Mouse (Mus musculus): Measurements from ENCODE around the gene Scrn1. TPM values are rescaled to one million over a fixed set of nuclear protein-coding genes. Genes with fewer than 3 reads are reported as not detected.

The Scrn1 gene
- total RNA-seq, 2 experiments from 2014 or later, result not detected

DNA sequence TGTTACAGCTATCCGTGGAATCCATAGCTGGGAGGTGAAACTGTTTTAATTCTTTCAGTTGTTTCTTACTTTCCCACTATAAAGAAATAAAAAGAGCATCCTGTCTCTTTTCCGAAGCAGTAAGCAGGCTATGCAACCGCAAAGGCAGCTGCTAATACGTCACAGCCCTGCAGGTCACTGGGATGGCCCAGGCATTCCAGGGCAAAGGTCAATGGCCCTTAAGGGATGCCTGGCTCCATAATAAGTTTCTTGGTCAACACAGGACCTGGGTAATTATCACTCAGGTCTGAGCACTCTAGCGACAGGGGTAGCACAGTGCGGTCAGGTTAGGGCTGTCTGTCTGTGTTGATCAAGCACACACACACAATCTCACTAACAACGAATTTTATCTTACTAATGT lies 75.2 kb downstream of the Scrn1 start:
- no peak for ATAC-seq (replicated peaks; ENCODE audit: low FRiP score, low TSS enrichment, poor library complexity, severe bottlenecking)

DNA sequence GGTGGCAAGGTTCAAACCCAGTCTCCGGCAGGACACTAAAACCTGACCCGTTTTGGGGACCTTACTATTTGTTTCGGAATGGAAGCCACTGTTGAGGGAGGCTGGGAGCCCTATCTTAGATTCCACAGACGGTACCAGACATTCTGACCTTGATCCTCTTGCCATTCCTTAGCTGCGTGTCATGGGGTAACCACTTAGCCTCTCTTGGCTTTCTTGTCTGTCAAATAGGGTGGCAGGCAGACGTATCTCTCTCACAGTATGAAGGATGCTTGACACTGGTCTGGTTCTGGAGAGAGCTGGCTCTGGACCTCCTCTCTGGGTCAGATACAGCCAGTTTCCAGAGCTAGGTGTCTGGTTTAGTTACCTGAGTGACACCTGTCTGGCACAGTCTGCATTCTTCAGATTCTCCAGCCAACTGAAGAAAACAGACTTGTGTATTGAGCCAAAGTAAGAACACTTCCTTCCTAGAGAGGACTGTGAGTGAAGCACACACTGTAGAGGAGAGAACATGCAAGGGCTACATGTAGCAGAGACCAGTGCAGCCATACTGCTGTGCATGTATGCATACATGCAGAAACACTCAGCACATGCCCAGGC lies 80.2 kb downstream of the Scrn1 start:
- no peak for ATAC-seq (replicated peaks; ENCODE audit: low FRiP score, low TSS enrichment, poor library complexity, severe bottlenecking)

DNA sequence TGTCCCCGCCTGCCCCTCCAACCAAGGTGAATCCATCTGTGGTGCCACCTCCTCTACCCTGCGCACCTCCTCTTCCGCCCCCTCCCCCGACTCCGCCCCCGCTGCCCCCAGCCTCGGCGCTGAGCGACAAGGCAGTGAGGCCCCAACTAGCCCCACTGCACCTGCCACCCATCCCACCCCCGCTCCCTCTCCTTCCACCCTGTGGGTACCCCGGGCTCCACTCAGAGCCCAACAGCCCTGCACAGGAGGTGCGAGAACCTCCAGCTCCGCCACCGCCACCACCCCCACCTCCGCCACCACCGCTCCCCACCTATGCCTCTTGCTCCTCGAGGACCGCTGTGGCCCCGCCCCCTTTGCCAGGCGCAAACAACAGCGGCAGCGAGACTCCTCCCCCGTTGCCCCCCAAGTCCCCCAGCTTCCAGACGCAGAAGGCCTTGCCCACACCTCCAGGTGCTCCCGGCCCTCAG lies 80.8 kb downstream of the Scrn1 start:
- no peak for ATAC-seq (replicated peaks; ENCODE audit: low FRiP score, low TSS enrichment, poor library complexity, severe bottlenecking)

DNA sequence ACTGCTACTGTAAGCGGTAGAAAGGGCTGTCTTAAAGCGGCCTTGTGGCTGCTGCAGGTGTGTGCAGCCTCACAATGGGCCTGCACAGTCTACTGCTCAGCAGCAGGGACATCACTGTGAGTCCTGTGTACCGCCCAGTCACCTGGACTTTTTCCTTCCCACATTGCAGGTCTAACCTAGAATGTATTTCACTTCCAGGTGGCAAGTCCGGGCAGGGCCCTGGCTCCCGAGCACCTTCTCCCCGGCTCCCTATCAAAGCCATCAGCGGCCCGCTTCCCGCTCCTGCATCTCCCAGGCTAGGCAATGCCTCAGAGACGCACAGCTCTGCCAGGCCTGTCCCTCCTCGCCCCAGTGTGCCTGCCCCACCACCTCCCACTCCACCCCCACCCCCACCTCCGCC lies 81.3 kb downstream of the Scrn1 start:
- ATAC-seq (replicated peaks; ENCODE audit: low FRiP score, low TSS enrichment, poor library complexity, severe bottlenecking), result no peak

DNA sequence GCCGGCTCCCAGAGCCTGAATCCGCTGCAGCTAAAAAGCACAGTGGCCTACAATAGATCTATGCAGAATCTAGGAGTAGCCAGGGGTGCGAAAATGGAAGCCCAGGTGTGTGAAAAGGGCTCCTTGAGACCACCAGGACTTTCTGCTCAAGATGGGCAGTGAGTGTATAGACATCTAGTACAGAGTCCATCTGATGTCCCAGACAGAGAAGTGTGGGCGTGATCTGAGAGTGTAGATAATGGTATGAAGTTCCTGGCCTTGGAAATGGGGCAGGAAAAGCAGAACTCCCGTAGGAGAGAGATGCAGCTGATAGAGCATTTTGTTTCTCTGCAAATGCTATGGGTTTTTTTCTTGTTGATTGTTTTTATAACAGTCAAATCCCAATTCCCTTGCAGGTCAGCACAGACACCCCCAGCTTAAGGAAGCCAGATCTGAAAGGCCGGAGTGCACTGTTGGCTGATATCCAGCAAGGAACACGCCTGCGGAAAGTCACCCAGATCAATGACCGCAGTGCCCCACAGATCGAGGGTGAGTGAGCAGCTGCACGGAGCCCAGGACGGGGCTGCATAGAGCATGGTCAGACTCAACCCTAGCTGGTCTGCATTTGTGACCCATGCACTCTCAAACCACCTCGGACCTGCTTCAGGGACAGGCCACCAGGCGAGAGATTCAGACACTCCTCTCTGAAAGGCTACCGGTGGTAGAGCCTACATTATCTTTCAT lies 84.7 kb downstream of the Scrn1 start:
- ATAC-seq (replicated peaks; ENCODE audit: low FRiP score, low TSS enrichment, poor library complexity, severe bottlenecking), result no peak

DNA sequence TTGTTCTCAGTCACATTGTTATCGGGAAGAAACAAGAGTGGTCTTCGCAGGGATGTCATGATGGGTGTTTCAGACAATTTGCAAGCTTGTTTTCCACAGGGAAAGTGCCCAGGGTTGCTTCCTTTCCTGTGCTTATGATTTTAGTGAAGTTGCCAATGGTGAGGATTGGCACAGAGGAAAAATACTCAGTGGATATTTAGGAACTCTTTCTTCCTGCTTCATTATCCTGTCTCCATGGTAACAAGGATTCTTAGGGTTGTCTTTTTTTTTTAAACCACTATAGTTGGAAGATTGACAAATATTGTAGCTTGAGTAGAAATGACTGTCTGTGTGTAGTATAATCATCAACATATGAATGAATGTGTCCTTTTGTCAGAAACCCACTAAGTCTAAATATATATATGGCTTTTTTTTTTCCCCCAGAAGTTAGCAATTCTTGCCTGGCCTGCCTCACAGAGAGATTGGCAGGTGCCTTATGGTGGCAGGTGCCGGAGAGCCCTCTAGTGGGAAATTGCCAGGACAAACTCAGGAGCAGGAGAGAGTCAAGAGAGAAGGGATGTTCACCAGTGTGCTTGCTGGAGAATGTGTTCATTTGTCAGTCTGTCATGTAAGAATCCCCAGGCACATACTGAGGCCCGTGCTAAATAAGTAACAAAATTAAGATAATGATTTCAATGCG lies 87.5 kb downstream of the Scrn1 start:
- no peak for ATAC-seq (replicated peaks; ENCODE audit: low FRiP score, low TSS enrichment, poor library complexity, severe bottlenecking)

DNA sequence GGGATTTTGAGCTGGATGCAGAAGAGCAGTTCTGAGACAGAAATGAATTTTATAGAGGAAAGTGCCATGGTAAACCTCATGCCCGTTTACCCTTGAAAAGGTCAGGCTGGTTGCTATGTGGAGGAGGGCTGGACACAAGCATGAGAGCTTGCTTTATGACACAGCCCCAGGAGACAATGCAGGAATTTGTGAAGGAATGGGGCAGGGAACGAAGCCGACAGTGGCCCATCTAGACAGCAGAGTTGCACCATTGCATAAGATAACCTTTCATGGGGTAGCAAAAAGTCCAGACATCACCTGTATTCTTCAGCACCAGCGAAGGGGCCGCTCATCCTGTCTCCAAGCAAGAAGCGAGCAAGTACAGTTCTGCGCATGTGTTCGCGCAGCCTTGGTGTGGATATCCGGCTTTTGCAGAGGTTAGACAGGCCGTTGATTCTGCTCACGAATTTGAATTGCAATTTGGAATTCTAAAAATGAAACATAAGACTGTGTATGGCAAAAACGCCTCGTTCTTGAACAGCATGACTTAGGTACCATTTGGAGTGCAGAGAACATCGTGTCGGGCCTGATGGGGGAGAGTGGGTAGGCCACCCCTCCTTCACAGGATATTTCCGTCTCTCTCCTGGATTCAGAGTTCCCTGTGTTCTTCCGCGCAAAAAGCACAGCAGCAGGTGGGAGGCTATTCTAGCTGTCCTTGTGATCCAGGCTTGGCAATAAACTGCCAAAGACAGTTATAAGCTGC lies 90.2 kb downstream of the Scrn1 start:
- no peak for ATAC-seq (replicated peaks; ENCODE audit: low FRiP score, low TSS enrichment, poor library complexity, severe bottlenecking)

DNA sequence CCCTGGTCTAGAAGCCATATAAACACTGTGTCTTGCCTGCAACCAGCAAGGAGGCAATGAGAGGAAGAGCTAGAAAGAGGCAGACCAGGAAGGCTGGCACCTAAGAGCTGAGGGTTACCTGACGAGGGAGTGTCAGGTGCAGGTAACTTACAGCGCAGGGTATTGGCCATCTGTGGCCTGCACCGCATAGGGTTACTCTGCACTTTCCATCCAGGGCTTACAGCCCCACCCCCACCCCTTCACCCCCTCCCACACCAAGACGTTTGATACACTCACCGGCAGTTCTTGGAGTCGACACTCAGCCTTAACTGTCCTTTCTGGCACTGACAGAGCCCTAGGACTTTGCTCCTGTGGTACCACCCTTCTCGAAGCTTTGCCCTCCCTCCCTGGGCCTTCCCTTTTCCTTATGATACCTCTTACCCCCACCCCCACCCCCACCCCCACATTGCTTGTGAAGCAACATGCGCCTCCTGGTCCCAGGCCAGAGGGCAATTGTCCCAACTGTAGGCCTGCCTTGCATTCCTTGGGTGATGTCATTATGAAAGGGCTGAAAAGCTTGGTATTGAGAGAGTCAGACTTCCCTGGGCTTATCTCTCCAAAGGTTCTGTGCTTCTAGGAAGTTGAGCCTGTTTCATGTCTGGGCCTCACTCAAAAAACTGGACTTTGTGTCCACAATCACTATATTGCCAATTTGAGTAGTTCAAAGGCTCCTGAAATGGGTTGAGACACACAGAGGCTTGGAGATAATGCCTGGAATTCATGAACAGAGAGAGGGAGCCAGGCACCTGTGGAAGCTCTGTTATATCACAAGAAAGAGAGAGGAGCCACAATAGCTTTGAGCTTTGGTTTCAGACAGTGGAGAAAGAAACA lies 93.2 kb downstream of the Scrn1 start:
- ATAC-seq (replicated peaks; ENCODE audit: low FRiP score, low TSS enrichment, poor library complexity, severe bottlenecking), result no peak

DNA sequence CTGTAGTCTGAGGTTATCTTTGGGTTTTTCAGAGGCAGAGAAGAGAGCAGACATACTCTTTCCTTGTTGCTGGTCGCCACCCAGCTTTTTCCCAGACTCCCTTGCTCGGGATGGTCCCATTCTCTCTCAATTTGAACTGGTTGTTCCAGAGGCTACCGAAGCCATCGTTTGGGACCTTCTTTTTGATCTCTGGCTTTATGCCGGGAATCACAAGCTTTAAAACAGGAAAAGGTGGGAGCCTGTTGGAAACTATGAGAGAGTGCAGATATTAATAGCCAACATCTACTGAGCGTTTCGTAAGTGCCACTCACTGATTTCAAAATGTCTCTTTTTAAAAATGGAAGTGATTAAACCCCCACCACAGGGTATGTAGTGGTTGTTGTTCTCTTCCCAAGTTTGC lies 94.4 kb downstream of the Scrn1 start:
- no peak for ATAC-seq (replicated peaks; ENCODE audit: low FRiP score, low TSS enrichment, poor library complexity, severe bottlenecking)

DNA sequence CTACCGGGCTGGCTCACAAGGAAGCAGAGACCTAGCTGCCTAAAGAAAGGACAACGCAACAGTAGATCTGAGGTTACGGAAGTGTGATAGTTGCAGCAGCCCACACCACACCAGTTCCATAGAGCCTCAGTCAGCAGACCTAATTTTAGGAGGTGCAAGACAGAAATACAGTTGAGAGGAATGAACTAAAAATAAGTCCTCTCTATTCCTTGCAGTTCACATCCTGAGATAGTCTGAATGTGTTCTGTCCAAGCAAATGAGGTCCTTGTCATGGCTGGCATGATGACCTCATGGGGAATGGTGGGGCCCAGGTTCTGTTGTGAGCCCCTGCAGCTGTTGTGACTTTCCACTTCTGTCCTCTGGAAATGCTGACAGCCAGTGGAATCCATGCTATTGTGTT lies 98.9 kb downstream of the Scrn1 start:
- no peak for ATAC-seq (replicated peaks; ENCODE audit: low FRiP score, low TSS enrichment, poor library complexity, severe bottlenecking)

DNA sequence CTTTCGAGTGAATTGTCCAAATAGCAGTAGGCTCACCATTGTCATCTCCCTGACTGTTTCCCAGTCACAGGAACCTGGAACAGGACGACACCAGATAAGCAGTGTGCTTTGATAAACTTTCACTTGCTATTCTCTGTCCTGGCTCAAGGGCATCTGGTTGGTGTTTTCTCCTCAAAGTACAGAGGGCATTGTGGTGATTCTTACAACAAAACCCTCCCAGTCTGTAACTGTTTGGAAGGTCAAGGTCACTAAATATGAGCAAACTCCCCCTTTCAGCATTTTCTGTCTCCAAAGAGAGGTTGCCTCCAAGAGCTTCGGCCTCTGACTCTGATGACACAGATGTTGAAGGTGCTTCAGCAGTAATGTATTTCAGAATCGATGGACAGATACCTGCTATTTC lies 101.4 kb downstream of the Scrn1 start:
- ATAC-seq (replicated peaks; ENCODE audit: low FRiP score, low TSS enrichment, poor library complexity, severe bottlenecking), result no peak

DNA sequence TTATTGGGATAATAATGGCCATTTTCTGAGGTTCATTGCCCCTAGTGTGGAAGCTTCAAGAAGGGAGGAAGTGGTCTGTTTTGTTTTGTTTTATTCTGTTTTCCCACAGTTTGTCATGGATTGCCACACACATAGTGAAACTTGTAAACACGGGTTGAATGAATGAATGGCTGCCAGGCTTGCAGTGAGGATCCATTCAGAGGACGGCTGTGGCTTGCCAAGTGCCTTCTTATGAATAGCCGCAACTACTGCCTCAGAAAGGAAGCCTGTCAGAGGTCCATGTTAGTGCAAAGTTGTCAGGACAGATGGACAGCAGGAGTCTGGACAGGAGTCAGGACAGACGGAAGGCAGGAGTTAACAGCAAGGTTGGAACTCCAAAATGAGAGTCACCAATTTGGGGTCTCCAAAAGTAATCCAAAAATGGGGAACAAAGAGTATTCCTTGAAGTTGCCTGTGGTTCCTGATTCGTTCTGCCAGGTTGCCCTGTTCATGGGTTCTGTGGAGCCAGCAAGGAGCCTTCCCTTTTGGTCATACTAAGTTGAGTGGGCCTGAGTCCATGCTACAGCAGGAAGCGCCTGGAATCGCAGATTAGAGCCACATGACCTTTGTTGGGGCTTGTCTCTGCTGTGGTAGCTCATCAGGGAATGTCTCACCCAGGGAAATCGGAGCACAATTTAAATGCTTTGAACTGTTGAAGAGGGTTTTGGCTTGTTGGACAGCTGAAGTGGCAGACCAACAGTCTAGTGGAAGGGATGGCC lies 102.4 kb downstream of the Scrn1 start:
- no peak for ATAC-seq (replicated peaks; ENCODE audit: low FRiP score, low TSS enrichment, poor library complexity, severe bottlenecking)

DNA sequence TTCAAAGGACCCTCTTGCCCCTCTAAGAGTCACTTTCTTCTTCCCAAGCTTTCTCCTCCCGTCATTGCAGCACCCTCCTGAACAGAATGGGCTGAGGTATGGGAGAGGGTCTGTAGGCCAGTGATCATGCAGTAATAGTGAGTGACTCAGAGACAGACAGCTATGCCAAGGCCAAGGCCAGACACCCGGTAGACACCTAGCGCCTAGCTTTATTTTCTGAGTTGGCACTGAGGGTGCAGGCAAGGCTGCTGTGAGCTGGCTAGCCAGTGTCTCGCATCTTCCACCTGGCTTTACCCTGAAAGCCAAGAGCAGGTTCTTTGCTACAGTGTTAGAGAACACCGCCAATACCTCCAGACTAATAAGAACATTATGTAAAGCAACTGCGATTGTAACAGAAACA lies 103.5 kb downstream of the Scrn1 start:
- no peak for ATAC-seq (replicated peaks; ENCODE audit: low FRiP score, low TSS enrichment, poor library complexity, severe bottlenecking)

DNA sequence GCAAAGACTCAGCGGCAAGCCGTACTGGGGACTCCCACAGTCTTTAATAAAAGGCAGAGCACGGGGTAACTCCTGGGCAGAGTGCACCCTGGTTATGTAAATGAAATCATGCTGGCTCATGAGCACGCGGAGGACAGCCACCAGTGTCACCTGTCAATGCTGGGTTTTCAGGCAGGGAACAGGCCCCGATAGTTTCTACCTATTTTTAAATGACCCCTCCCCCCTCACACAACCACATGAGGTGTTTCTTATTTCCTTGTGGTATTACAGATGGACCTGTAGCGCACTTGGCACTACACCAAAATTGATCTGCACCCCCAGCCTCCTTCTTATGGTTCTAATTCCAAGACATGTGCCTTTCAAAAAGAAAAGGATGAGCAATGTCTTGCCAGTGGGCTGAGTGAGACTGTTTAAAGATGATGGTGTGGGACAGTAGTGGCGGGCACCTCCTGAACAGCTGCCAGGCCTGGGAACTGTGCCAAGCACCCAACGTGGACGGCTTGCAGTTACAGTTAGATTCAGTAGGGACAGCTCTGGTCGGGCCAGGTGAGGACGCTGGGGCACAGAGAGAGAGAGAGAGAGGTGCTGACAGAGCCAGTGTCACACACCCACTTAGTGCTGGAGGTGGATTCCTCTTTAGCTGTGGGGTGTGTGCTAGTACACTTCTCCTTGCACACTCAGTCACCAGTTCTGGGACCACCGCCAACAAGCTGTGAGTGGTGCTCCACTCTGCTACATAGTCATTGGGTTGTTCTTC lies 105.2 kb downstream of the Scrn1 start:
- peak; percentile 47 for ATAC-seq (replicated peaks; ENCODE audit: low FRiP score, low TSS enrichment, poor library complexity, severe bottlenecking)

DNA sequence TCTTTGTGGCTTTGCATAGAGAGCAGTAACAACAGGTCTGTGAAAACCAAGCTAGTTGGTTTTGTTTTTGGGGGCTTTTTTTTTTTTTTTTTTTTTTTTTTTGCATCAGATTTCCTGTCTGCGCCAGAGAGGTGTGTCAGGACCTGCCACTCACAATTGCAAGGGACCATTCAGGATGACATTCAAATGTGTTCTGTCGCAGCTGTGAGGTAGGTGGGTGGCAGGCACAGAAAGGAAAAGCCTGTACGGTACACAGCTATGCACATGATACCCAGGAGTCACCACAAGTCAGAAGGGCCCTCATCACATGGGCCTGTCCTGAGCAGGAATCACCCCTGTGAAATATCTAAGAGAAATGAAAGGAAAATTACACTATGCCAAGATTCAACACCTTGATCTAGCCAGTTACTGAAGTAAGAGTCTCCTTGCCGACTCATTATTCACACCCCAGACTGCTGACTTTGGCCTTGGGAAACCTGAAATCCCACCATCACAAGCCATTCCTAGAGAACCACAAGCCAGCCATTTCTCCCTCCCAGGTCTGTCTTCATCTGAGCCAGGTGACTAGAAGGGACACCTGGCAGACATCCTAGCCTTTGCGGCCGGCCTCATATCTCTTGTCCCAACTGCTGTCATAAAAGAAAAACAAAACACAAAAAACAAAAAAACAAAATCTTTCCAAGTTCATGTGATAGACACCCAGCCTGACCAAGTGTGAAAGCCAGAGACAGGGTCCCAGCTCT lies 105.9 kb downstream of the Scrn1 start:
- ATAC-seq (replicated peaks; ENCODE audit: low FRiP score, low TSS enrichment, poor library complexity, severe bottlenecking), result no peak

DNA sequence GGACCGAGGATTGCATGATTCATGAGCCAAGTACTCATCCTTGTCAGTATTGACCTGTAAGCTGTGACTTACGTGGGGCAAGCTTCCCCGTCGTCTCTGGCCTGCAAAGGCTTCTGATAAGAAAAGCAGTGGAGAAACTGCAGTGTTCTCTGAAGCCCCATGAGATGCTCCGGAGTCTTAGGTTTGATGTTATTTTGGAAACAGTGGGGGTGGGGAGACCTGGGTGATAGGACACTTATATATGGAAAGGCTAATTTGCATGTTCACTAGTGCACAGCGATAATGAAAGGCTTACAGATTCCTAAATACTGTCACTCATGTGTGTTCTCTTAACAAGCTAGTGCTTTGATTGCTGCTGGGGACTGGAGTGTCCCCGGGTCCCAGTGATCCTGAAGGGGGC lies 106.6 kb downstream of the Scrn1 start:
- ATAC-seq (replicated peaks; ENCODE audit: low FRiP score, low TSS enrichment, poor library complexity, severe bottlenecking), result no peak
